Mouse (Mus musculus) testis, adult 2 months (tissue): ENCODE results near the gene Mta3.

Experiments
- CTCF ChIP-seq: fragments of 200-500 bp; IDR thresholded peaks from 2 replicates; pipeline ENCODE4 v1.5.1; 2012; ENCODE audit warnings: low read depth, mild to moderate bottlenecking, inconsistent platforms, low read length, moderate library complexity; ENCODE audit not compliant: control insufficient read depth, insufficient read depth, insufficient replicate concordance
- POLR2A ChIP-seq: fragments of 200-500 bp; IDR thresholded peaks from 2 replicates; pipeline ENCODE4 v1.6.1; 2012; ENCODE audit warnings: low read depth, mild to moderate bottlenecking, inconsistent platforms, low read length, moderate library complexity; ENCODE audit not compliant: control insufficient read depth

DNA sequence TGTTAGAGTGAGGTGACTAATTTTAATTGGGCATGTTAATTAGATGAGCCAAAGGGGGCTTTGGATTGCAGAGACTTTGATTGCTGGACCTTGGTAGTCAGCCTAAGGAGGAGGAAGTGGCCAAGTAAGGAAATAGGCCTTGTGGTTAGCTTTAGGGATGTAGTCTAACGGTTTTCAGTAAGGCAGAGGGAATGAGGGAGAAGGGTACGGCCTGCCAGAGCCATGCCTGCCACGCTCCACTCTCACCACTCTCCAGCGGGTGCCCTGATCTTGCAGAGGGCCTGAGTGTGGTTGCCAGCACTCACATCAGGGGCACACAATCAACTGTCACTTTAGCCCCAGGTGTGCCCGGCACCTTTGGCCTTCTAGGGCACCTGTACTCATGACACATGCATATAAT lies 84.2 kb downstream of the Mta3 start:
- TF ChIP-seq CTCF, result no peak
- no peak for TF ChIP-seq POLR2A
